Mouse (Mus musculus): Measurements from ENCODE around the gene Cul4a.
"Not testable (repeated sequence)": the region's sequence is repeated elsewhere in the genome, so short reads cannot be mapped to it uniquely, and the experiment has no call there.

Cul4a gene

DNA sequence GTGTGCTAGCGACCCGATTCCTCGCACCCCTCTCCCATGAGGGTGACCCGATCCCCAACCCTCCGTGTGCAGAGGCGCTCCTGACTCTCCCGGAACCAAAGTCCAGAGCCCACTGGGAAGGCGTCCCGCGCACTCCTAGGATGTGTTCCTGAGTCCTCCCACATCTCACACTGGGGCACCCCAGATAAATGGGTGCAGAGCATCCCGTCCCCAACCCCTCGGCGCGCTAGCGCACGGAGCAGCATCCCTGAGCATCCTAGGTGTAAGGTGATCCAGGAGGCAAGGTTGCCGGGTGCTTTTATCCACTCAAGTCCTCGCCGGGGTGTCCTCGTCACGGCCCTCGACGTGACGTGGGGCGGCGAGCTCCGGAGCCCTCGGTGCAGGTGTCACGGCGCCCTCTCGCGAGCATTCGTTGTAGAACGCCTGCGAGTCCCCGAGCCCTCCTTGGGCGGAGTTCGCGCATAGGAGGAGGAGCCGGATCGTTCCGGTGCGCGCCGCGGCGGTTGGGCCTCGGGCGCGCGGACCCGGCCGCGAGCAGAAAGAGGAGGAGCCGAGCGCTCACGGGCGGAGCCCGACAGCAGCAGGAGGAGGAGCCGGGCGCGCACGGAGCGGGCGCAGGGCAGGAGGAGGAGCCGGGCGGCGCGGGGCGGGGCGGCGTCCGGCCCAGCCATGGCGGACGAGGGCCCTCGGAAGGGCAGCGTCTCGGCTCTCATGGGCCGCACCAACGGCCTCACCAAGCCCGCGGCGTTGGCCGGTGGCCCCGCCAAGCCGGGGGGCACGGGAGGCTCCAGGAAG is at the start of gene Cul4a, which contains the start of gene Pcid2:
TSS of gene Cul4a (plus strand) at position 535 of the 795 bp plus-strand sequence.
TSS of gene Pcid2 (minus strand) at position 373 of the 795 bp plus-strand sequence.
- peak; percentile 97 for DNase-seq (ENCODE audit: extremely low spot score)

DNA sequence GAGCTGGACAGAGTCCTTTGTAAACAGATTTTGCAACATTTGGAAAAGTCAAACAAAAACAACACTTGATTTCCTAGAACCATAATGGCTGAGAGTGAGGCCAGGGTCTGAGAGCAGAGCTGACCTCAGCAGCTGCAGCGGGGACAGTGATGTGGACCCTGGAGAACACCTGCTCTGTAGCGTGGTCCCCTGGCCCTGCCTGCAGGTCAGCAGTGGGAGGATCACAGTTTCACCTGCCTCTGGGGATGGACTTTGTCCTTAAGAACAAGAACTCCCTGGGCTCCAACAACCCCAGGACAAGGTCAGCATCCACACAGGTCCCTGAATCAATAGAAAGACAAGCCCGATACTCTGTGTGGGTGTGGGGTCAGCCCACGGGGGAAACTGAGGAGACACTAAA is 48.1 kb upstream of the Cul4a start:
- DNase-seq (ENCODE audit: extremely low spot score), result no peak

DNA sequence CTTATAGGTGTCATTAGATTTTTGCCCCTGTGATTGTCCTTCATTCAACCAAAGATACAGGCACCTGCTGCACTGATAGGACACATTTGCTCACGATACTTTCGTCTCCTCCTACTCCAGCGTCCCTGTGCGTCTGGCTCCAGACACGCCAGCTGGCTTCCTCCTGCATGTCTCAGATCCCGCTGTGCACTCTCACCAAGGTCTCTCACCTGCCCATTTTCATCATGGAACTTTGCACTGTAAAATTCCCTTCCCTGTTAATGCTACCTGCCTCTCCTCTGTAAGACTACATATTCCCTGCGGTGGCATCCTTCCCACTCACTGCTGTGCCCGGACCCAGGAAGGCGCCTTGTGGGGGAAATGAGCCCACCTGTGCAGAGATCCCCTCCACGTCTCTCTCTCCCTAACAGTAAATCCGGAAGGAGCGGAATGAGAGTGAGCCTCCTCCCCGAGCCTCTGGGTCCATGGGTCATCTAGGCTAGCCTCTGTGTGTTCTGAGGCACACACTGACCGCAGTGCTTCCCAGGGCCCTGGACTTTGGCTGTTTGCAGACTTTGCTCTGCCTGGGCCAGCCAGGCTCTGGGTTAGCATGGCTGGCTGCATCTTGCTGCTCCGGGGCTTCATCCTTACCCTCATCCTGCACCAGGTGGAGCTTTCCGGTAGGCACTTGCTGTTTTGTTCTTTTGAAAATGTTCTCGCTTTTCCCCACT is 44.8 kb upstream of the Cul4a start, which contains the start of gene Proz:
TSS of gene Proz (plus strand) at position 474 of the 710 bp plus-strand sequence.
- DNase-seq (ENCODE audit: extremely low spot score), result no peak

- DNase-seq (ENCODE audit: extremely low spot score), result no peak
These were observed 42.3 kb upstream of the Cul4a start for GRCm38 (mm10) chr8:13063112-13063511.

- no peak for DNase-seq (ENCODE audit: extremely low spot score)
These were observed 32.2 kb upstream of the Cul4a start for GRCm38 (mm10) chr8:13073255-13073654.

DNA sequence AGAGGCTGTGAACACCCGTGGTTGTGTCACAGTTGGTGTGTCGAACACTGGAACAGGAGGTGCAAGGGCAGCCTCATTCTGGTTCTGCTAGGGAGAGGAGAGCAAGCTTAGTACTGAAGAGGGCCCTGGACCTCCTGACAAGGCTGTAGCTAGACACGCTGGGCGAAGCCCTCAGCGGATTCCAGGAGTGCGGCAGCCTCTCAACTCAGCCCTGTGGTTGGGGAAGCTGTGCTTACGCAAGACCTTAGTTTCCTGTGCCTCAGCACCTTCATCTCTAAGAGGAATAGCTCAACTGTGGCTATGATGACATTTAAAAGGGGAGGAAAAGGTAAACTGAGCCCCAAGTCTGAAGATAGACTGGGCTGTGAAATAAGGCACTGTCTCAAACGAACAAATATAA is 30.4 kb upstream of the Cul4a start:
- no peak for DNase-seq (ENCODE audit: extremely low spot score)

DNA sequence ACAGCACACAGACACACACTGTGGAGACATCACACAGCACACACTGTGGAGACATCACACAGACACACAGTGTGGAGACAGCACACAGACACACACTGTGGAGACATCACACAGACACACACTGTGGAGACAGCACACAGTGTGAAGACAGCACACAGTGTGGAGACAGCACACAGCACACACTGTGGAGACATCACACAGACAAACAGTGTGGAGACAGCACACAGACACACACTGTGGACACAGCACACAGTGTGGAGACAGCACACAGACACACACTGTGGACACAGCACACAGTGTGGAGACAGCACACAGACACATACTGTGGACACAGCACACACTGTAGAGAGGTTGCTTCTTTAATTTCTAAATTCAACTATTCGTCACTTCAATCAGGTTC is 29.8 kb upstream of the Cul4a start:
- not testable (repeated sequence) for DNase-seq (ENCODE audit: extremely low spot score)

- no peak for DNase-seq (ENCODE audit: extremely low spot score)
These were observed 27.9 kb upstream of the Cul4a start for GRCm38 (mm10) chr8:13077542-13077941.

GRCm38 (mm10) chr8:13104691-13105086 is 732 bp upstream of the Cul4a start:
- DNase-seq (ENCODE audit: extremely low spot score), result peak; percentile 94

DNA sequence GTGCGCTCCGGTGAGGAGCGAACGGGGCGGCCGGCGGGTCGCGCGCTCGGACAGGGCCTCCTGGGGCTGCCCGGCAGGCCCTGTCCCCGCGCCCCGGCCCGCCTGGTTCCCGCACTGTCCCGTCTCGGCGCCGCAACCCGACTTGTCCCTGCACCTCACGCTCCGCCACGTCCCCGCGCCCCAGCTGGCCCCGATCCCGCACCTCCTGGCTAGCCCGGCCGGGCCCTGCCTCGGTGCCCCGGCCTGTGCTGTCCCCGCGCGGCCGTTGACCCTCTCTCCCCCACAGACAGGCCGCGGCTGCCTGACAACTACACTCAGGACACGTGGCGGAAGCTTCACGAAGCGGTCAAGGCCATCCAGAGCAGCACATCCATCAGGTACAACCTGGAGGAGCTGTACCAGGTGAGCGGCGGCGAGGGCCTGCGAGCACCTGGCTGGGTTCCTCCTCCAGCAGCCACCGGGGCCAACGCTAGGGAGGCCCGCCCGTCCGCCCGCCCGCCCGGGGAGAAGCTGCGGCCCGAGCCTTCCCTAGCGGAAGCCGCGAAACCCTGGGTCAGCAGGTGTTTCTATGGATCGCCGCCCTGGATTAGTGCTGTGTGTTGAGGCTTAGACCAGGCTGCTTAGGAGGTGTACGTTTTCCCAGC is 609 bp downstream of the Cul4a start:
- DNase-seq (ENCODE audit: extremely low spot score), result peak; percentile 69

GRCm38 (mm10) chr8:13107990-13108638 is 2.7 kb downstream of the Cul4a start:
- no peak for DNase-seq (ENCODE audit: extremely low spot score)

GRCm38 (mm10) chr8:13108967-13109366 is 3.5 kb downstream of the Cul4a start:
- DNase-seq (ENCODE audit: extremely low spot score), result no peak

DNA sequence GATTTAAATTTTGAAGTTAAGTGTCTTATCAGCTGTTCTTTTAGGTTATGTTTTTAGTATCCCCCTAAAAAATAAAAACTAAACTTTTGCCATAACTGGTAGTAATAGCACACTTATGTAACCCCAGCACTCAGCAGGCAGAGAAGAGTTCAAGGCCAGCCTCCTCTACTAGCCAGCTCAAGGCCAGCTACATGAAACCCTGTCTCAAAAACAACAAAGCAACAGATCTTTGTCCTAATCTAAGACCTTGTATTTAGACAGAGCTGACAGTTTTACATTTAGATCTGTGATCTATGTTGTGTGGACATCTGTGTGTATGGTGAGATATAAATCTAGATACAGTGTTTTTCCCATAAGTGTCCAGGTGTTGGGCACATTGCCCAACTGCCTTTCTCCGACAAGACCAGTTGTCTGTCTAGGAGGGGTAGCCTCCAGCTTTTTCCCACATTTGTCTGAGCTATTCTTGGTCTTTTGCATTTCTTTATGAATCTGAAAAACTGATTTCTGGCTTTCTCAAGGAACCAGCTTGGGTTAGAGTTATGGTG is 4.1 kb downstream of the Cul4a start:
- no peak for DNase-seq (ENCODE audit: extremely low spot score)

DNA sequence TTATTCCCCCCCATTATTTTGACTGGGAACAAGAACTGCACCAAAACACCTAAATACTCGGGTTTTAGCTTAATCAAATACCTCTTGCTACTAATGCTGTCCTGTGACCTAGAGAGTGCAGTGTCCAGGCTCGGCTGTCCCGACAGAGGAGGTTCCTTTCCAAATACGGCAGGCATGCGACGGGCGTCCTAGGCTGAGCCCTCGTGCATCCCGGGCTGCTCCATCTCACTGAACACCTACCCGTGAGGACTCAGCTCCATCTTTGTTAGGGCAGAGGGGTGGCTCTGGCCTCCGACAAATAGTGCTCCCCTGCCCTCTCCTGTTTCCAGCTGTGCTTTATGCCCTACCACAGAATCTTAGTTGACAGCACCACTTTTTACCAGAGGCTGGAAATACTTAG is 6.5 kb downstream of the Cul4a start:
- no peak for DNase-seq (ENCODE audit: extremely low spot score)

DNA sequence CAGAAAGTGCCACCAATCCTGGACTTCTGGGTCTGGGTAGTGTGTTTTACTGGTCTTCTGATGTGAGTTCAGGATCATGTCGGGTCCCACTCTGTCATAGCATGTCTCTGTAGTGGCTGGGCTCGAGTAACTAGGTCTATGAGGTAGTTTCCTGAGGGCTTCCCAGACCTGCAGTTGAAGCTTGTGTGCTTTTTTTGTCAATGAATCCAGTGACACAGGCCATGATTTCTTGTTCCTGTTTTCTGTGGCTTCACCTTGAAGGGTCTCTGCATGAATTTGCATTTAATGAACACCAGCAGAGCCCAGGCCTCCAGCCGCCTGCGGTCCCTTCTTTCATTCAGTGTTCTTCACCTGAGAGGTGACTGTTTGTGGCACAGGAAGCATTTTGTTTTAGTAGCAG is 7.8 kb downstream of the Cul4a start:
- DNase-seq (ENCODE audit: extremely low spot score), result no peak

DNA sequence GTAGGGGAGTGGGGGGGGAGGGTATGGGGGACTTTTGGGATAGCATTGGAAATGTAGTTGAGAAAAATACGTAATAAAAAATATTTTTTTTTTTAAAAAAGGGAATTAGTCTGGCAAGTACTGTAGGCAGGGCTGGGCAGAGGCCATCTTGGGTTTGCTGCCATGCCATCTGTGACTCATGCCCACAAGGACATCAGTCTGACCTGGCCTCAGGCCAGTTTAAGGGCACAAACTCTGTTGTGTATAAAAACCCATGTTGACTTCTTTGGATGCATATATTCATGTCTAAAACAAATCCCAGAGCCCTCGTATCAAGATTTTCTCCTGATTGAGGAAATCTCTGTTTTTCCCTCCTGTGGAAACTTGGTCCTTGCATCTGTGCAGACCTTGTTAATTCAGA is 11.7 kb downstream of the Cul4a start:
- DNase-seq (ENCODE audit: extremely low spot score), result no peak

- DNase-seq (ENCODE audit: extremely low spot score), result no peak
These were observed 13.1 kb downstream of the Cul4a start for GRCm38 (mm10) chr8:13118516-13118915.

- no peak for DNase-seq (ENCODE audit: extremely low spot score)
These were observed 15.7 kb downstream of the Cul4a start for GRCm38 (mm10) chr8:13120882-13121665.

GRCm38 (mm10) chr8:13122887-13123421 is 17.5 kb downstream of the Cul4a start:
- no peak for DNase-seq (ENCODE audit: extremely low spot score)

DNA sequence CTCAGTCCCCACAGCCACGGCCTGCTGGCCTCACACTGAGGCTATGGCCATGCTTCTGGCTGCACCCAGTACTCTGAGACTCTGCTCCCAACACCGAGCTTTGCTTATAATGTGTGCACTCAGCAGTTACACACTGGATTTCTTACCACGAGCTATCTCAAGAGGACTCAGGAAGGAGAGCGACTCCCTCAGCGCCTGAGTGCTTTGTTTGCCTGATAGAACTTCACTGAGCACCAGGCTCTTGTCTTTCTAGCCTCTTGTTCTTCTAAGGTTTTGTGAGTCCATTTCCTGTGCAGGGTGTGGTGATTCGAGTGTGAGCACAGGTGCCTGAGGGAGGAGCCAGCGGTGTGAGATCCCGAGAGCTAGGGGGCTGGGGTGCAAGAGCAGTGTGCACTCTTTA is 19.5 kb downstream of the Cul4a start:
- DNase-seq (ENCODE audit: extremely low spot score), result no peak

DNA sequence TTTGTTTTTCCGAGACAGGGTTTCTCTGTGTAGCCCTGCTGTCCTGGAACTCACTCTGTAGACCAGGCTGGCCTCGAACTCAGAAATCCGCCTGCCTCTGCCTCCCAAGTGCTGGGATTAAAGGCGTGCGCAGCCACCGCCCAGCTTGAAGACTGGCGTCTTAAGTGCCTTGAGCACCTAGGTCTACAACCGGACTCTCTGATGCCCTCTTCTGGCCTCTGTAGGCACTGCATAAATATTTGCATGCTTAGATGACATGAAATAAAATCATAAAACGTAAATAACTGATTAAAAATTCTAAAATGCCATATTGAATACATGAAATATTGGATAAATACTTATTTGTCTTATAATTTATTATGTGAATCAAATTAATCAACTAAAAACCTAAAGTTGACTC is 26.8 kb downstream of the Cul4a start:
- peak; percentile 18 for DNase-seq (ENCODE audit: extremely low spot score)

Measured in embryo, embryonic 9.5 days (tissue).